Mouse (Mus musculus) T-helper 2 cell (primary cell): ENCODE results near the gene Gpc6.

Experiments used
- in situ Hi-C: fragments of 300-600 bp; cut with MboI, MseI; formaldehyde crosslinking; loops from one replicate; pipeline ENCODE4 v1.15.1; 2025; ENCODE audit warnings: high pct_unique_total_duplicates

Gpc6 gene

GRCm38 (mm10) chr14:117361155-117361964, 436.2 kb downstream of the Gpc6 start:
- in situ Hi-C loops, result no loop called here

GRCm38 (mm10) chr14:117361965-117362309, 436.8 kb downstream of the Gpc6 start:
- in situ Hi-C loops, result no loop called here

- in situ Hi-C loops, result no loop called here
Measured at GRCm38 (mm10) chr14:117369331-117369866, 444.3 kb downstream of the Gpc6 start.

GRCm38 (mm10) chr14:117376822-117377376, 451.8 kb downstream of the Gpc6 start:
- in situ Hi-C loops, result no loop called here

- in situ Hi-C loops, result no loop called here
Measured at GRCm38 (mm10) chr14:117379979-117380378, 454.9 kb downstream of the Gpc6 start.

GRCm38 (mm10) chr14:117383188-117383587, 458.1 kb downstream of the Gpc6 start:
- in situ Hi-C loops, result no loop called here

- in situ Hi-C loops, result no loop called here
Measured at GRCm38 (mm10) chr14:117384096-117384770, 459.1 kb downstream of the Gpc6 start.

GRCm38 (mm10) chr14:117385731-117386270, 460.7 kb downstream of the Gpc6 start:
- in situ Hi-C loops, result no loop called here

- in situ Hi-C loops, result loop anchor here (10.0 kb wide), 1 partner anchor 1736 kb away; no protein-coding TSS in a partner anchor
Measured at GRCm38 (mm10) chr14:117390794-117391320, 465.7 kb downstream of the Gpc6 start.

- in situ Hi-C loops, result loop anchor here (10.0 kb wide), 1 partner anchor 1737 kb away; no protein-coding TSS in a partner anchor
Measured at GRCm38 (mm10) chr14:117391412-117391811, 466.3 kb downstream of the Gpc6 start.

GRCm38 (mm10) chr14:117397165-117397564, 472.1 kb downstream of the Gpc6 start:
- in situ Hi-C loops, result loop anchor here (10.0 kb wide), 1 partner anchor 1742 kb away; no protein-coding TSS in a partner anchor

GRCm38 (mm10) chr14:117407824-117408524, 482.9 kb downstream of the Gpc6 start:
- in situ Hi-C loops, result no loop called here

GRCm38 (mm10) chr14:117408525-117408835, 483.4 kb downstream of the Gpc6 start:
- in situ Hi-C loops, result no loop called here

GRCm38 (mm10) chr14:117409778-117410177, 484.7 kb downstream of the Gpc6 start:
- in situ Hi-C loops, result no loop called here

- in situ Hi-C loops, result no loop called here
Measured at GRCm38 (mm10) chr14:117410511-117410910, 485.4 kb downstream of the Gpc6 start.

GRCm38 (mm10) chr14:117415045-117415444, 489.9 kb downstream of the Gpc6 start:
- in situ Hi-C loops, result no loop called here

- in situ Hi-C loops, result no loop called here
Measured at GRCm38 (mm10) chr14:117419561-117420218, 494.6 kb downstream of the Gpc6 start.

- in situ Hi-C loops, result no loop called here
Measured at GRCm38 (mm10) chr14:117421170-117421569, 496.1 kb downstream of the Gpc6 start.

GRCm38 (mm10) chr14:117426116-117426515, 501.0 kb downstream of the Gpc6 start:
- in situ Hi-C loops, result no loop called here

- in situ Hi-C loops, result no loop called here
Measured at GRCm38 (mm10) chr14:117427776-117428175, 502.7 kb downstream of the Gpc6 start.

GRCm38 (mm10) chr14:117435739-117436138, 510.6 kb downstream of the Gpc6 start:
- in situ Hi-C loops, result no loop called here
